Mouse (Mus musculus) liver, embryonic 13.5 days (tissue): ENCODE measurements around the gene Fads2. TPM values are rescaled to one million over a fixed set of nuclear protein-coding genes. Genes with fewer than 3 reads are reported as not detected.

Experiments used
- ATAC-seq: fragments of 200-750 bp; cut with Nextera tagmentation; 2 replicates; pipeline ENCODE4 v1.8.0; 2017; ENCODE audit warnings: low read depth, mild to moderate bottlenecking, moderate number of reproducible peaks, moderate library complexity
- DNase-seq: peaks from one replicate; pipeline ENCODE4 v3.0.0; 2022
- H3K27ac ChIP-seq: fragments of 300-500 bp; sonication (generic); 2 replicates; pipeline ENCODE4 v1.5.1; 2015; ENCODE audit warnings: moderate library complexity, mild to moderate bottlenecking, inconsistent platforms
- H3K27me3 ChIP-seq: fragments of 300-500 bp; sonication (generic); 2 replicates; pipeline ENCODE4 v1.6.1; 2015; ENCODE audit warnings: mild to moderate bottlenecking, inconsistent platforms
- H3K36me3 ChIP-seq: fragments of 300-500 bp; sonication (generic); 2 replicates; pipeline ENCODE4 v1.6.1; 2015; ENCODE audit warnings: mild to moderate bottlenecking, inconsistent platforms
- H3K4me1 ChIP-seq: fragments of 300-500 bp; sonication (generic); replicated peaks from 2 replicates; pipeline ENCODE4 v1.6.1; 2015; ENCODE audit warnings: inconsistent platforms
- H3K4me2 ChIP-seq: fragments of 300-500 bp; sonication (generic); 2 replicates; pipeline ENCODE4 v1.6.1; 2015; ENCODE audit warnings: inconsistent platforms, mild to moderate bottlenecking, moderate library complexity
- H3K4me3 ChIP-seq: fragments of 300-500 bp; sonication (generic); replicated peaks from 2 replicates; pipeline ENCODE4 v1.5.1; 2015; ENCODE audit warnings: mild to moderate bottlenecking, inconsistent platforms
- H3K9ac ChIP-seq: fragments of 300-500 bp; sonication (generic); 2 replicates; pipeline ENCODE4 v1.6.1; 2015; ENCODE audit warnings: mild to moderate bottlenecking, inconsistent platforms
- H3K9me3 ChIP-seq: fragments of 300-500 bp; sonication (generic); replicated peaks from 2 replicates; pipeline ENCODE4 v1.6.1; 2016; ENCODE audit warnings: inconsistent platforms
- whole genome bisulfite sequencing: fragments of 180-500 bp; shearing (Covaris S2); methylation state at CpG from one replicate; pipeline ENCODE4 v1.1.7; 2015; ENCODE audit not compliant: insufficient replicate concordance; 5-methylcytosine and 5-hydroxymethylcytosine counted together
- polyA plus RNA-seq: library from polyadenylated mRNA; unstranded; fragments of >200 nt; fragmentation: Nextera tagmentation; extraction: Ambion mirVana; gene quantifications from 2 replicates; pipeline ENCODE4 v1.2.1, GENCODE M21; 2015

Gene Fads2
- polyA plus RNA-seq, 1 experiment from 2014 or later: 66.8 TPM

GRCm38 (mm10) chr19:10053692-10054260 is 47.8 kb downstream of the Fads2 start:
- Histone ChIP-seq H3K36me3 (peaks cover 17% of the 10 kb centered on the region), H3K27ac (no peak overlapping the region), H3K9ac (no peak overlapping the region), H3K4me2 (no peak overlapping the region), H3K4me1 (peaks cover 27% of the 10 kb centered on the region), H3K27me3 (0 out of 2 replicates have a peak, but pooled peaks cover 4% of the 10 kb centered on the region), H3K4me3 (no peak overlapping the region), H3K9me3 (no peaks in the 10 kb centered on the region)
- no peak for DNase-seq
- 88% methylated on average over 10 of the region's 10 CpGs for WGBS
- no peak for ATAC-seq

GRCm38 (mm10) chr19:10052698-10053097 is 48.8 kb downstream of the Fads2 start:
- Histone ChIP-seq H3K9ac (no peak overlapping the region), H3K4me2 (no peak overlapping the region), H3K36me3 (peaks cover 17% of the 10 kb centered on the region), H3K9me3 (no peaks in the 10 kb centered on the region), H3K27ac (no peak overlapping the region), H3K4me1 (peaks cover 18% of the 10 kb centered on the region), H3K27me3 (0 out of 2 replicates have a peak, but pooled peaks cover 4% of the 10 kb centered on the region), H3K4me3 (no peak overlapping the region)
- ATAC-seq (no peak), DNase-seq (no peak)
- WGBS: 73% methylated on average over 4 of the region's 4 CpGs

DNA sequence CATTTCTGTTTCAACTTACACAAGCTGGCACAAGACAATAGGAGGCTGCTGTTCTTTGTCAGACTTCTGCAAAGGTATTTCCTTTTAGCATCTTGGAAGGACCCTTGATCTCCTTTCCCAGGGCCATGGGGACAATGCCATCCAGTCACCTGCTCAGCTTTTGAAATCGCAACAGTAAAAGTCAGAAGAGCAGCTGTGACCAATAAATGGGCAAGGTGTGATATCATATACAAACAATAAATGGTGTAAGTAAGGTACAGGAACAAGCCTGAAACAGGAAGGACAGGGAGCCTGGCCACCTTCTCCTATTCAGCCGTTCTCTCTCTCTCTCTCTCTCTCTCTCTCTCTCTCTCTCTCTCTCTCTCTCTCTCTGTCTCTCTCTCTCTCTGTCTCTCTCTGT is 51.1 kb downstream of the Fads2 start:
- H3K27me3 ChIP-seq: 0 out of 2 replicates have a peak, but pooled peaks cover 4% of the 10 kb centered on the region
- peaks cover 10% of the 10 kb centered on the region for H3K36me3 ChIP-seq
- no peak overlapping the region for H3K9ac ChIP-seq
- H3K27ac ChIP-seq: no peak overlapping the region
- H3K4me1 ChIP-seq: peaks cover 29% of the 10 kb centered on the region
- no peak for DNase-seq
- no peaks in the 10 kb centered on the region for H3K9me3 ChIP-seq
- no peak overlapping the region for H3K4me2 ChIP-seq
- no peak for ATAC-seq
- H3K4me3 ChIP-seq: no peak overlapping the region
- WGBS: 73% methylated on average over 2 of the region's 2 CpGs

- no peak for DNase-seq
Measured at GRCm38 (mm10) chr19:10049533-10049932, 52.0 kb downstream of the Fads2 start.

GRCm38 (mm10) chr19:10046983-10047382 is 54.6 kb downstream of the Fads2 start:
- H3K9me3 ChIP-seq: no peaks in the 10 kb centered on the region
- peaks cover 59% of the 10 kb centered on the region for H3K4me1 ChIP-seq
- H3K27ac ChIP-seq: no peak overlapping the region
- no peak overlapping the region for H3K4me2 ChIP-seq
- WGBS: 14% methylated on average over 3 of the region's 3 CpGs
- H3K27me3 ChIP-seq: peaks cover 7% of the 10 kb centered on the region; the same call in 1 of the 2 replicates
- no peaks in the 10 kb centered on the region for H3K36me3 ChIP-seq
- DNase-seq (no peak), ATAC-seq (no peak)
- no peak overlapping the region for H3K4me3 ChIP-seq
- no peak overlapping the region for H3K9ac ChIP-seq

More at GRCm38 (mm10) chr19:10049533-10049932, 52.0 kb downstream of the Fads2 start:
- Histone ChIP-seq H3K9me3 (no peaks in the 10 kb centered on the region), H3K4me2 (no peak overlapping the region), H3K4me1 (peaks cover 34% of the 10 kb centered on the region), H3K27me3 (0 out of 2 replicates have a peak, but pooled peaks cover 4% of the 10 kb centered on the region), H3K4me3 (no peak overlapping the region), H3K9ac (no peak overlapping the region), H3K27ac (no peak overlapping the region), H3K36me3 (peaks cover 3% of the 10 kb centered on the region)
- ATAC-seq: no peak

- H3K4me2 ChIP-seq: no peak overlapping the region
- H3K9me3 ChIP-seq: no peaks in the 10 kb centered on the region
- peaks cover 65% of the 10 kb centered on the region for H3K4me1 ChIP-seq
- 0 out of 2 replicates have a peak overlapping the region, but pooled peaks have one; percentile 8 for H3K9ac ChIP-seq
- peaks cover 9% of the 10 kb centered on the region; the same call in 1 of the 2 replicates for H3K27me3 ChIP-seq
- no peak overlapping the region for H3K4me3 ChIP-seq
- no peak overlapping the region for H3K27ac ChIP-seq
- 54% methylated on average over 4 of the region's 4 CpGs for WGBS
- H3K36me3 ChIP-seq: no peaks in the 10 kb centered on the region
- no peak for ATAC-seq
- no peak for DNase-seq
Measured at GRCm38 (mm10) chr19:10046346-10046745, 55.2 kb downstream of the Fads2 start.

DNA sequence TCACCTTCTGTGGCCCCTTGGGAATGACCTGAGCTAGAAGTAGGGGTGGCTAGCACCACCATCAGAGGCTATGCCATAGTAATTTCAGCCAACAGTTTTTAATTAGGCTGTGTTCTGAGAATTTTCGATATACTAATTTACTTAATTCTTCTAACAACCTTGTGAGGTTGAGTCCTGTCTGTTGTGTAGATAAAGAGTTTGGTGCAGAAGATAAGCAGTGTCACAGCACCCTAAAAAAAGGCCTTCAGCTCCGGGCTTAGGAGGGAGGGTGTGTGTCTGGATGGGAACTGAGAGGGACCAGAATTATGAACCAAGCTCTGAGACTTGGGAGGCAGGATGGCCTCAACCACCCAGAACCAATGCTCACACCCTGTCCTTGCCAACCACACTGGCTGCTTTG is 55.8 kb downstream of the Fads2 start:
- no peak overlapping the region for H3K9ac ChIP-seq
- no peaks in the 10 kb centered on the region for H3K36me3 ChIP-seq
- peak overlapping the region; percentile 25; the same call in 1 of the 2 replicates for H3K4me2 ChIP-seq
- H3K27ac ChIP-seq: peak overlapping the region; percentile 7; the same call in 1 of the 2 replicates
- H3K4me1 ChIP-seq: peaks cover 72% of the 10 kb centered on the region
- no peak overlapping the region for H3K4me3 ChIP-seq
- DNase-seq (no peak), ATAC-seq (peak; percentile 27; the same call in 1 of the 2 replicates)
- peaks cover 15% of the 10 kb centered on the region; the same call in 1 of the 2 replicates for H3K27me3 ChIP-seq
- 27% methylated on average over 2 of the region's 2 CpGs for WGBS
- H3K9me3 ChIP-seq: no peaks in the 10 kb centered on the region

DNA sequence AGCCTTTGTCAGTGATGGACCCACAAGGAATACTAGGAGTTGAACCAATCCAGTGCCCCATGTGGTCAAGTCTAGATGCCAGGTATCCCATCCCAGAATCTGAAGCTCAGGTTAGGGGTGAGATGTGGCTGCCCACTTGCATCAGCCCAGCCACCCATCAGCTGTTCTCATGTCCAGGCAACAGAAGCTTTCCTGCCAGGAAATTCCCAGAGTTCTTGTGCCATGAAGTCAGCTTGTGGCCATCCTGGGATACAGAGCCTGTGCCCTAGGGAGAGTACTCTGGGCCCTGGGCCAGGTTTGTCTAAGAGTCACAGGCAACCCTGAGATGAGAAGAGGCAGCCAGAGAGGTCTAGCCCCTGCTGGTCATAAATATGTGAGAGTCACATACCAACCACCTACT is 57.9 kb downstream of the Fads2 start:
- H3K4me3 ChIP-seq: no peak overlapping the region
- no peaks in the 10 kb centered on the region for H3K9me3 ChIP-seq
- H3K27ac ChIP-seq: no peak overlapping the region
- peaks cover 5% of the 10 kb centered on the region; the same call in 1 of the 2 replicates for H3K36me3 ChIP-seq
- DNase-seq: no peak
- H3K4me2 ChIP-seq: no peak overlapping the region
- no peak overlapping the region for H3K9ac ChIP-seq
- peaks cover 73% of the 10 kb centered on the region for H3K4me1 ChIP-seq
- ATAC-seq: no peak
- H3K27me3 ChIP-seq: peaks cover 20% of the 10 kb centered on the region; the same call in 1 of the 2 replicates

GRCm38 (mm10) chr19:10042816-10043215 is 58.7 kb downstream of the Fads2 start:
- Histone ChIP-seq H3K27me3 (peaks cover 20% of the 10 kb centered on the region; the same call in 1 of the 2 replicates), H3K9me3 (no peaks in the 10 kb centered on the region), H3K4me3 (peak overlapping the region; percentile 62), H3K27ac (no peak overlapping the region), H3K4me1 (peaks cover 77% of the 10 kb centered on the region), H3K4me2 (peak overlapping the region; percentile 87), H3K9ac (no peak overlapping the region), H3K36me3 (peaks cover 11% of the 10 kb centered on the region)
- ATAC-seq (no peak), DNase-seq (no peak)
- 84% methylated on average over 4 of the region's 4 CpGs for WGBS

- Histone ChIP-seq H3K36me3 (peaks cover 17% of the 10 kb centered on the region), H3K9ac (peak overlapping the region; percentile 69), H3K4me1 (peaks cover 81% of the 10 kb centered on the region), H3K27ac (no peak overlapping the region), H3K27me3 (peaks cover 20% of the 10 kb centered on the region; the same call in 1 of the 2 replicates), H3K9me3 (no peaks in the 10 kb centered on the region), H3K4me3 (peak overlapping the region; percentile 62), H3K4me2 (peak overlapping the region; percentile 87)
- DNase-seq: no peak
- 48% methylated on average over 6 of the region's 6 CpGs for WGBS
- peak; percentile 10; the same call in 1 of the 2 replicates for ATAC-seq
Measured at GRCm38 (mm10) chr19:10042232-10042631, 59.3 kb downstream of the Fads2 start.

DNA sequence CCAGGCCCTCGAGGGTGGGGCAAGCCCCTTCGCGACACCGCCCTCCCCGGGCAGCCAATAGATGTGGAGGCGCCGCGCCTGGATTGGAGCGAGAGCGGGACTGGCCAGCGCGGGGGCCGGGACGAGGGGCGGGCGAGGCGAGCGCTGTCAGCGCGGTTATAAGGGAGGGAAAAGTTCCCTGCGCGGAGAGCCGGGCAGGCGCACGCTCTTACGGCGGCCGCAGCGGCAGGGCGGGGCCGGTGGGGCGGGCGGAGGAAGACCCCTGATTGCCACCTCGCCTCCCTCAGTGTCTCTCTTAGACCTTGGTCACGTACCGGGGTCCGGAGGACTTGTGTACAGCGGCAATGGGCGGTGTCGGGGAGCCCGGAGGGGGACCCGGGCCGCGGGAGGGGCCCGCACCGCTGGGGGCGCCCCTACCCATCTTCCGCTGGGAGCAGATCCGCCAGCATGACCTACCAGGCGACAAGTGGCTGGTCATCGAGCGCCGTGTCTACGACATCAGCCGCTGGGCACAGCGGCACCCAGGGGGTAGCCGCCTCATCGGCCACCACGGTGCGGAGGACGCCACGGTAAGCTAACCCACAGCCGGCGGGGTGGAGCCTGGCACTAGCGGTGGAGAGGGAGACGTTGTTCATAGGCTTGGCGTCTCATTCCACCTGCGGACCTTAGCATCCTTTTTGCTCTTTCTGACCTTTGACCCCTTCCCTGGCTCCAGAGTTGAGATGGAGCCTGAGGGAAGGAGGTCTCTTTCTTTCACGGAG is 60.0 kb downstream of the Fads2 start, which contains the start of gene Fads3:
Gene Fads3, plus strand, starts transcription at position 182 of the 761 bp plus-strand sequence.
- peaks cover 79% of the 10 kb centered on the region for H3K4me1 ChIP-seq
- peak within 1 kb of the TSS; percentile 29 for H3K27ac ChIP-seq
- no peaks in the 10 kb centered on the region for H3K9me3 ChIP-seq
- peak within 1 kb of the TSS; percentile 87 for H3K4me2 ChIP-seq
- peak; percentile 61 for DNase-seq
- peak; percentile 83 for ATAC-seq
- peaks cover 20% of the 10 kb centered on the region; the same call in 1 of the 2 replicates for H3K27me3 ChIP-seq
- under 1% methylated on average over 67 of the region's 69 CpGs for WGBS
- peak within 1 kb of the TSS; percentile 69 for H3K9ac ChIP-seq
- peak within 1 kb of the TSS; percentile 62 for H3K4me3 ChIP-seq
- peaks cover 24% of the 10 kb centered on the region for H3K36me3 ChIP-seq
